Mouse (Mus musculus): ENCODE data around the gene Atp5c1.

DNA sequence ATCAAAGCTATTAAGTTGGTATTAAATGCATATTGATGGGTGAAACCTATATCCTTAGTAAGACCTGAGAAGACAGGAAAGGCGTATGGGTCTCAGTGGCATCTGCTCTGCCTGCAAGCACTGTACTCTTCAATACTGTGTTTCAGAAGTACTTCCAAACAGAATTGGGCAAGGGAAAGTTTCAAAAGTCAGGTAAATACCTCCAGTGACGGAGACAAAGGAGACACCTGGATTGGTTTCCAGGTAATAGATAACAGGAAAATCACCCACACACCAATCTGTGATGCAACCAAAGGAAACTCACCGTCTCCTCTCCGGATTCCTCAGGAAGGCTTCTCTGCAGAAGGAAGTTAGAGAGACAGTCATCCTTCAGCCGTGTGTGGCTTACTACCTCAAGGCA, 47.2 kb upstream of the Atp5c1 start:
- TF ChIP-seq USF2 (IDR thresholded peaks at IDR 0.05; ENCODE audit: borderline replicate concordance in 1 of 2, insufficient read depth in 1 of 2, low read depth in 1 of 2, low read length in 2 of 2) (no peak), POLR2A (IDR thresholded peaks at IDR 0.05; ENCODE audit: control insufficient read depth in 1 of 2, insufficient read depth in 1 of 2, low read depth in 1 of 2, low read length in 2 of 2, poor library complexity in 1 of 2) (no peak)
